Mouse (Mus musculus): ENCODE data around the gene Fas.

Gene Fas

DNA sequence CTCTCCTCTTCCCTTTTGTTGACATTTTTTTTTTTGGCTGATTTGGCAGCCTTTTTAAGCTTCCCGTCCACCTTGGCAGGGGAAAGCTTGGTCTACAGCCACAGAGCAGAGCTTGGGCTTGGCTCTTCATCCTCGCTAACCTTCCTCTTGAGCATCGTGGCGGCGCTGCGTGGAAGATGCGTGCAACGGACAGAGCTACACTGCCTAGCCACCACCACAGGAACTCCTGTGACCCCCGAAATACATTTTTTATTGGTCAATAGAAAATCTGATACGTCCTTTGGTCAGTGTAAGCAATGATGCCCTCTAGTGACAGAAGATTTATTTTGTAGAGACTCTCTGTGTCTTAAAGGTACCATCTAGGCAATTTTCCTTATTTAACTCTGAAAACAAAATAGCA, 6.1 kb upstream of the Fas start:
- DNase-seq (ENCODE audit: low read depth, low spot score) = peak; percentile 50

- DNase-seq (ENCODE audit: low read depth, low spot score) = no peak
These were observed 5.6 kb upstream of the Fas start for GRCm38 (mm10) chr19:34284826-34285225.

DNA sequence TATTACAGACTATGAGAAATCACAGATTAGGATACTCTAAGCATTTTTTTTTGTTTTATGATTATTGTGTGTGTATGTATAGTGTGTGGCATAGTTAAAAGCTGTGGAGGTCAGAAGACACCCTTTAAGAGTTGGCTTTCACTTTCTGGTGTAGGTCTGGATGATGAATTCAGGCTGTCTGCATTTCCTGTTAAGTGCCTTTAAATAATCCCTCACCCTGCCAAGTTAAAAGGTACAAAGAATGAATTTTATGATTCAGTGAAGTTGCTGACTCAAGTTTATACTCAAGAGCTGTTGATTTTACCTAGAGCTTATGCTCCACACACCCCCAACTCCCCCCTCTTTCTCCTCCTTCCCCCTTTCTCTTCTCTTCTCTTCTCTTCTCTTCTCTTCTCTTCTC, 3.2 kb upstream of the Fas start:
- DNase-seq (ENCODE audit: low read depth, low spot score) = peak; percentile 51

- DNase-seq (ENCODE audit: low read depth, low spot score) = peak; percentile 79
These were observed 2.6 kb upstream of the Fas start for GRCm38 (mm10) chr19:34287656-34288415.

DNA sequence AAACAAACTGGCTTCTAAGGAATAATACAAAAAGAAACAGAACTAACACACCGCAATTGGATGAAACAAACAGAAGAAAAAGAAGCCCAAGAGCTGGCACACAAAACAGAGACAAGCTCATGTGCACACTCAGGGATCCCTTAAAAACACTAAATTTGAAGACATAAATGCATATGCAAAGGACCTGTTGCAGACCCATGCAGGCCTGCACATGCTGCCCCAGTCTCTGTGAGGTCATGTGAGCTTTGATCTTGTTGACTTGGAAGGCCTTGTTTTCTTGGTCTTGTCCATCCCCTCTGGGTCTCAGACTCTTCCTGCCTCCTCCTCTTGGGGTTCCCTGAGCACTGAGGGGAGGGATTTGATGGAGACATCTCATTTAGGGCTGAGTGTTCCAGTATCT, 1.8 kb upstream of the Fas start:
- peak; percentile 71 for DNase-seq (ENCODE audit: low read depth, low spot score)

- DNase-seq (ENCODE audit: low read depth, low spot score) = no peak
These were observed 441 bp downstream of the Fas start for GRCm38 (mm10) chr19:34290872-34291341.

- DNase-seq (ENCODE audit: low read depth, low spot score) = peak; percentile 72
These were observed 913 bp downstream of the Fas start for GRCm38 (mm10) chr19:34291379-34291778.

DNA sequence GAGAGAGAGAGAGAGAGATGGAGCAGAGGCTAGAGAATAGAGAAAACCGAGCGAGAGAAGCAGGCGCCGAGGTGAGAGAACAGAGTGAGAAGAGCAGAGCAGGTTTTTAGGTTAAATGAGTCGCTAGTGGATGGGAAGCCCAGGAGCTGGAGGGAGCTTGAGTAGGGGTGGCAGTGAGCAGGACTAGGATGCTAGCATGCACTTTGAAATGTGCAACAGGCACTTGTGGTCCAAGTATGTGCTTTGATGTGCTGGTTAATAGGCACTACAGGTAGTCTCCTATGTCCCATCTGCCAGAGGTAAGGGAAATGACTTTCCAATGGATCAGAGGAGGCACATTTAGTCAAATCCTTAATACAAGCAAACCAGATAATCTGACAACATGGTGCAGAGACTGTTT, 1.5 kb downstream of the Fas start:
- peak; percentile 75 for DNase-seq (ENCODE audit: low read depth, low spot score)

DNA sequence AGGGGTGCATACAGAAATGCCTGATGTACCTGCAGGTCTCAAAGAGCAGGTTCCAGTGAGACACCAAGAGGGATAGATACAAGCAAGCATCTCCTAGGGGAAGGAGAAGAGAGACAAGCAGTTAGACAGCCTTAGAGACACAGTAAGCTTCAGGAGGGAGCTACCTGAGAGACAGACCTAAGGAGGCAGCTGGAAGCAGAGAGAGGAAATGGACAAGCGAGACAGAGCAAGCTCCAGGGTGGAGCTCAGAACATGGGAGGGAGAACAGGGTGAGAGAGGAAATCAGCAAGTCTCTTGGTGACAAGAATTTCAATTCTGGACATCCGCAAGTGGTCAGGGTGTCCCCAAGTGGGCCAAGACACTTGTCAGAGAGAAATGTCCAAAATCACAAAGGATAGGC, 2.2 kb downstream of the Fas start:
- DNase-seq (ENCODE audit: low read depth, low spot score) = peak; percentile 79

DNA sequence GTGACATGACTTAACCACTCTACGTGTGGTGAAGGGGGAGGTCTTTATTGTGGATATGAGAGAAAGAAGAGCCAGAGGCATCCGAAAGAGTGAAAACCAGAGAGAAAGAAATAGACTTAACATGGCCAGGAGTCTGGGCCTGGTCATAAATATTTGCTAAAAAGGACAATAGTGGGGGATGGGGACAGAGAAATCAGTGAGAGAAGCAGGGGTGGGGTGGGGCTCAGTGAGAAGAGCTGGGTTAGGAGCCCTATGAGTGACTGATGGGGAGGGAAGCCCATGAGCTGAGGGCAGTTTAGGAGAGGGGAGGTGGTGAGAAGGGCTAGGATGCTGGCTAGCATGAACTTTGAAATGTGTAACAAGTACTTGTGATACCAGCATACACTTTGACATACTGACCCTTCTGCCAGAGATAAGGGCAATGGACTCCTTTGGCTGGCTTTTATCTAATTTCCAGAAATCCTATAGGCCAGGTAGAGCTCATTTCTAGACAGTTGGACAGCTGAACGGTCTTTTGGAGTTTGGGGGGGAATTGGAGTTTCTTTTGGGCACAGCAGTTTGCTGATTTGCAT, 3.0 kb downstream of the Fas start:
- peak; percentile 67 for DNase-seq (ENCODE audit: low read depth, low spot score)

GRCm38 (mm10) chr19:34295442-34295841, 5.0 kb downstream of the Fas start:
- peak; percentile 70 for DNase-seq (ENCODE audit: low read depth, low spot score)

- peak; percentile 66 for DNase-seq (ENCODE audit: low read depth, low spot score)
These were observed 8.1 kb downstream of the Fas start for GRCm38 (mm10) chr19:34298531-34298930.

- DNase-seq (ENCODE audit: low read depth, low spot score) = peak; percentile 26
These were observed 8.8 kb downstream of the Fas start for GRCm38 (mm10) chr19:34299229-34299628.

- DNase-seq (ENCODE audit: low read depth, low spot score) = no peak
These were observed 10.0 kb downstream of the Fas start for GRCm38 (mm10) chr19:34300430-34300829.

DNA sequence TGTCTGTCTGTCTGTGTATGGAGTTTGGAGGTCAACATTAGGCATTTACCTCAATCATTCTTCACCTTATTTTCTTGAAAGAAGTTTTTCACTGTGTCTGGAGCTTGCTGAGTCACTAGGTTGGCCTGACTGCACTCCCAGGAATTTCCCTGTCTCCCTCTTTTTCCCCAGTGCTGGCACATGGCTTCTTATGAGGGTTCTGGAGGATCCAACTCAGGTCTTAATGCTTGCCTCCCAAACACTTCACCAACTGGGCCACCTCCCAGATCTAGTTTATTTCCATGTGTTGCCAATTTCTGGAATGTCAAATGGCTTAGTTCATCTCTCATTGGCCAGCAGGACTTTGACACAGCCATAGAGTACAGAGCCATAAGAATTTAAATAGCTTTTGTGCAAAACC, 14.5 kb downstream of the Fas start:
- no peak for DNase-seq (ENCODE audit: low read depth, low spot score)

- DNase-seq (ENCODE audit: low read depth, low spot score) = no peak
These were observed 16.3 kb downstream of the Fas start for GRCm38 (mm10) chr19:34306794-34307193.

DNA sequence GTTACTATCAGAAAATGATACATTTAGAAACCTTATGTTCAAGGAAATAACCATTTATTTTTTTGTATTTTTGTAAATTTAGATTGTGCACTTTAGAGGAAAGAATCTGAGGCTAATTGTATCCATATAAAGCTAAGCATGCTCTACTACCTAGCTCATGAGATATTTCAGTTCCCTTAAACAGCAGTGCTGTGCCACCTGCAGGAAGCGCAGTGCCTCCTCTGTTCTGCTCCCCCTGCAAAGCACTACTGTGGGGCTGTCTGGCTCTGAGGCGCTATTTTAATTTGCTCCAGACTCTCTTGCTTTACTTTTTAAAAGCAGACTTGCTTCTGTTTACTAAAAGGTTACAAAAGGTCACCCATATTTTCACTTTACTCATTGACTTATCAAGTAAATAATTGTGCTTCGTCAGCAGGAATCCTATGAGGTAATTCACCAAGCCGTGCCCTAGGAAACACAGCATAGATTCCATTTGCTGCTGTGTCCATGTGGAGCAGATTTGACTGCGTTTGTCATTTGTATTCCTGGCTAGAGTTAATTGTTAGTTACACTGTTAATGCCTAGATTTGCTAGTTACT, 21.8 kb downstream of the Fas start:
- DNase-seq (ENCODE audit: low read depth, low spot score) = peak; percentile 60

DNA sequence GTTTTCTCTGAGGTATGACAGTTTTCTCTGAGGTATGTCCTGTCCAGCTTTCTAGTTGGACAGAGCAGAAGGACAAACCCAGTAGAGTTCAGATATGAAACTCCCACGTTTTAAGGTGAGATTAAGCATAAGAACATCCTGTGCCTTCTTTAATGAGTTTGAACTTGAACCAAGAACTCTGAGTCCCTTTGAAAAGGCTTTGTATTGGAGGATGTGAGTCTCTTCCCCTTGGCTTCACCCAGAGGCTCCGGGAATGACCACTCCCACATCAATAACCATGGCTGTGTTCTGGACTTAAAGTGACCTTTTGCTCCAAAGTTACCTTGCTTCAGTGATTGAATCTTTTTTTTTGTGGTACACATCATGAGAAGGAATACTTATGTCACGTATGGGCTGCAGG, 37.6 kb downstream of the Fas start:
- no peak for DNase-seq (ENCODE audit: low read depth, low spot score)

- peak; percentile 69 for DNase-seq (ENCODE audit: low read depth, low spot score)
These were observed 43.8 kb downstream of the Fas start for GRCm38 (mm10) chr19:34334300-34334699.

DNA sequence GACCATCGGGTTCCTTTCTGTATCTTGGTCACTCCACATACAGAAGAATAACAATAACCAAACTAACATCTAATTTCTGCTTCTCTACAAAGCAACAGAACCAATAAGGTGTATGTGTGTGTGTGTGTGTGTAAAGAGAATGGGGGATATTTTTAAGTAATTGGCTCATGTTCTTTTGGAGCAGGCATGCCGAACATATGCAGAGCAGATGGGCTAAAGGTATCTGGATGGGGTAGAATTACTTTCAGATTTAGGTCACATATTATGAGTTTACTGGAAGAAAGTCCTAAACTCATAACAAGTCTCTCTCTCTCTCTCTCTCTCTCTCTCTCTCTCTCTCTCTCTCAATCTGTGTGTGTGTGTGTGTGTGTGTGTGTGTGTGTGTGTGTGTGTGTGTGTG, 54.2 kb downstream of the Fas start:
- no peak for DNase-seq (ENCODE audit: low read depth, low spot score)

GRCm38 (mm10) chr19:34345616-34346267, 55.3 kb downstream of the Fas start:
- DNase-seq (ENCODE audit: low read depth, low spot score) = no peak

- DNase-seq (ENCODE audit: low read depth, low spot score) = no peak
These were observed 62.9 kb downstream of the Fas start for GRCm38 (mm10) chr19:34353291-34353805.
